Mouse (Mus musculus): ENCODE measurements at regions not wholly inside any gene's neighbourhood (a gene's known extent, or its start where the extent isn't known, plus 50 kb on each side); places are given as distances from the start of the nearest gene placed in this dataset.

GRCm38 (mm10) chr6:52409991-52410390 lies 96.7 kb downstream of the Evx1 start:
- TF ChIP-seq CTCF (IDR thresholded peaks at IDR 0.05; ENCODE audit: control insufficient read depth, insufficient read depth, insufficient replicate concordance, low read depth, low read length): no peak
- TF ChIP-seq POLR2A (IDR thresholded peaks at IDR 0.05; ENCODE audit: control insufficient read depth, low read depth, low read length): no peak
